Mouse (Mus musculus) erythroblast, embryonic 14.5 days (primary cell): Measurements from ENCODE around the gene Txnrd1. TPM values are rescaled to one million over a fixed set of nuclear protein-coding genes. Genes with fewer than 3 reads are reported as not detected.

ENCODE experiments used
- H3K27me3 ChIP-seq: 2 replicates; pipeline ENCODE4 v1.6.1; 2012; ENCODE audit warnings: inconsistent platforms; ENCODE audit not compliant: control insufficient read depth
- H3K36me3 ChIP-seq: 2 replicates; pipeline ENCODE4 v1.6.1; 2012; ENCODE audit warnings: mild to moderate bottlenecking, inconsistent platforms; ENCODE audit not compliant: control insufficient read depth
- H3K4me1 ChIP-seq: 2 replicates; pipeline ENCODE4 v1.6.1; 2012; ENCODE audit warnings: inconsistent platforms; ENCODE audit not compliant: control insufficient read depth
- H3K4me3 ChIP-seq: replicated peaks from 2 replicates; pipeline ENCODE3; 2012; ENCODE audit warnings: moderate library complexity, mild to moderate bottlenecking, inconsistent platforms
- H3K9me3 ChIP-seq: 2 replicates; pipeline ENCODE4 v1.6.1; 2012; ENCODE audit warnings: low read length, inconsistent platforms, mixed read lengths; ENCODE audit not compliant: control insufficient read depth
- GATA1 ChIP-seq: IDR thresholded peaks from 2 replicates; pipeline ENCODE4 v1.6.1; 2012; ENCODE audit warnings: low read length, inconsistent platforms, mixed read lengths
- TAL1 ChIP-seq: IDR thresholded peaks from 3 replicates; pipeline ENCODE4 v1.6.1; 2012; ENCODE audit warnings: low read length, inconsistent platforms, mixed read lengths
- polyA plus RNA-seq: library from polyadenylated mRNA; stranded (reverse); fragments of >175 nt; gene quantifications from 2 replicates; pipeline ENCODE4 v1.2.3, GENCODE M21; 2012

The Txnrd1 gene
- polyA plus RNA-seq, 1 experiment, result 7.5 TPM

DNA sequence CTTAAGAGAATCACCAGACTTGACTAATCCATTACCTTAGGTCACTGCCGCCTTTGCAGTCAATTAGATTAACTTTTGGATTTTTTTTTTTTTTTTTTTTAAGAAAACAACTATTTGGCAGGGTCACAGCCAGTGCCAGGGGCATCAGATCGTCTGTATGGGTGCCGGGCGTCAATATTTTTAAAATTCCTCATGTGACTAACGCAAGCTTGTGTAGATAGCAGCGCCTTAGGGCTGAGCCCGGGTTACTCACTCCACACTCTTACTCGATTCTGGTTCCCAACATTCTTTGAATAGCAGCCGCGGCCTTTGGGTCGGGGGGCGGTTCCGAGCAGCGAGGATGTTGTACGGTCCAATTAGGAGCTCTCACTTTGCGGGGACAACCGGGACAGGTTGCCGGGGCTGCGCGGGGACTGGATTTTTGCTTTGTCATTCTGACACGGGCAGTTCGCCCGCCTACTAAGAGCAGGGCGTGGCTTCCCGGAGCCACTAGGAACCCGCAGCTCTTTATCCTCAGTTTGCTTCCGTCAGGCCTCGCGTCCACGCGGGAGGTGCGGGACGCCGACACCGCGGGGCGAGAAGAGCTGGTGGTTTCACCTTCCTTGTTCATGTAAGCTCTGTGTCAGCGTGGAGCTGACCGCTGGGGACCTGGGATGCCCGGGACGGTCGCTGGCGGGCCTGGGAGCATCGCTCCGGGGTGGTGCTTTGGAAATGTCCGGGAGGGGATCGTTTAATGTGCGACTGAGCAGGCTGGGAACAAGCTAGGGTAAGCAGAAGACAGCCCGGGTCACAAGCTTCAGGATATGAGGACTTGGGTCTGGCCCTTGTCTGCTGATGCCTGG lies 25.2 kb downstream of the Txnrd1 start:
- no peaks in the 10 kb centered on the region for H3K27me3 ChIP-seq
- H3K9me3 ChIP-seq, result no peaks in the 10 kb centered on the region
- TF ChIP-seq TAL1 (no peak), GATA1 (no peak)
- H3K36me3 ChIP-seq, result peaks cover 26% of the 10 kb centered on the region
- H3K4me1 ChIP-seq, result peaks cover 61% of the 10 kb centered on the region
- peak overlapping the region; percentile 77 for H3K4me3 ChIP-seq

DNA sequence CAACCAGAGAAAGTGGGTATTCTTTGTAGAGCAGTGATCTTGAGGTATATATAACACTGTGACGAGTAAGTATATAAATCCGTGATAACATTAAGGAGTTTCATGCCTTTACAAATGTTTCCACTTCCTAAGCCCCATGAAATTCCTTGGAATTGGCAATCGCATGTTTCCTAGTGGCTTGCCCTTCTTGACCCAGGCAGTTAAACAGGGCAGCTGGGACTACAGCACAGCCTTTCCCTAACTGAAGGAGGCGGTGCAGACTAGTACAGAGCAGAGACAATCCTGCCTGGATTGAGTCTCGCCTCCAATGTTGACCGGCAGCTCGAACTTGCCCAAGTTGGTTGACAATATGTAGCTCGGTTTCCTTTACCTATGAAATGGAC lies 25.8 kb downstream of the Txnrd1 start:
- Histone ChIP-seq H3K36me3 (peaks cover 32% of the 10 kb centered on the region), H3K4me3 (peak overlapping the region; percentile 77), H3K27me3 (no peaks in the 10 kb centered on the region), H3K4me1 (peaks cover 64% of the 10 kb centered on the region), H3K9me3 (no peaks in the 10 kb centered on the region)
- TF ChIP-seq GATA1 (no peak), TAL1 (no peak)

- peak overlapping the region; percentile 77 for H3K4me3 ChIP-seq
- H3K36me3 ChIP-seq, result peaks cover 38% of the 10 kb centered on the region
- no peaks in the 10 kb centered on the region for H3K9me3 ChIP-seq
- peaks cover 67% of the 10 kb centered on the region for H3K4me1 ChIP-seq
- TF ChIP-seq GATA1, result no peak
- TF ChIP-seq TAL1, result no peak
- H3K27me3 ChIP-seq, result no peaks in the 10 kb centered on the region
These were observed 26.6 kb downstream of the Txnrd1 start for GRCm38 (mm10) chr10:82860181-82860928.

- peaks cover 43% of the 10 kb centered on the region for H3K36me3 ChIP-seq
- no peaks in the 10 kb centered on the region for H3K27me3 ChIP-seq
- TF ChIP-seq TAL1, result no peak
- TF ChIP-seq GATA1, result no peak
- H3K4me3 ChIP-seq, result peak overlapping the region; percentile 77
- H3K9me3 ChIP-seq, result no peaks in the 10 kb centered on the region
- H3K4me1 ChIP-seq, result peaks cover 67% of the 10 kb centered on the region
These were observed 27.2 kb downstream of the Txnrd1 start for GRCm38 (mm10) chr10:82860929-82861315.

GRCm38 (mm10) chr10:82863106-82863680 lies 29.4 kb downstream of the Txnrd1 start:
- Histone ChIP-seq H3K4me3 (no peak overlapping the region), H3K9me3 (no peaks in the 10 kb centered on the region), H3K27me3 (no peaks in the 10 kb centered on the region), H3K4me1 (peaks cover 57% of the 10 kb centered on the region), H3K36me3 (peaks cover 65% of the 10 kb centered on the region)
- TF ChIP-seq GATA1, result no peak
- TF ChIP-seq TAL1, result no peak

- Histone ChIP-seq H3K4me1 (peaks cover 53% of the 10 kb centered on the region), H3K4me3 (no peak overlapping the region), H3K9me3 (no peaks in the 10 kb centered on the region), H3K36me3 (peaks cover 71% of the 10 kb centered on the region), H3K27me3 (no peaks in the 10 kb centered on the region)
- no peak for TF ChIP-seq GATA1
- no peak for TF ChIP-seq TAL1
These were observed 30.1 kb downstream of the Txnrd1 start for GRCm38 (mm10) chr10:82863827-82864226.

DNA sequence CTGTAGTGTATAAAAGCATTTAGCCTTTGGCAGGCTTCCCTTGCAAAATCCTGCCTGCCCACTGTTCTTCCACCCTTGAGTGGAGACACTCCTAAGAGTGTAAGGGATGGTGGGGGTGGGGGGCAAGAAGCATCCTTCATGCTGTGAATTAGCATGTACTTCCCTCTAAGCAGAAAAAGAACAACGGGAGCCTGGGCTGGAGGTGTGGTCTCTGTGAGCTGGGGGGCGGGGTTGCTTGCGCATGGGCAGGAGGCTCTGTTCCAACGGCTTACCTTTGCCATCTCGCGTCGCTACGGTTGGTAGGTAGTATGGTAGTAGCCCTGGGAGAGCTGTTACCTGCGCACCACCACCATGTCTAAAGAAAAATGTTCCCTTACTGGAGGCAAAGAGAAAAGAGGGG lies 32.6 kb downstream of the Txnrd1 start, which contains the start of gene Eid3:
Gene Eid3, plus strand, starts transcription at position 271 of the 400 bp plus-strand sequence.
- TF ChIP-seq GATA1 (no peak), TAL1 (no peak)
- Histone ChIP-seq H3K36me3 (peaks cover 91% of the 10 kb centered on the region), H3K4me1 (peaks cover 34% of the 10 kb centered on the region), H3K27me3 (no peaks in the 10 kb centered on the region), H3K4me3 (no peak within 1 kb of the TSS), H3K9me3 (no peaks in the 10 kb centered on the region)

GRCm38 (mm10) chr10:82866832-82867231 lies 33.1 kb downstream of the Txnrd1 start:
- Histone ChIP-seq H3K4me3 (no peak overlapping the region), H3K4me1 (peaks cover 30% of the 10 kb centered on the region), H3K9me3 (no peaks in the 10 kb centered on the region), H3K27me3 (no peaks in the 10 kb centered on the region), H3K36me3 (peaks cover 89% of the 10 kb centered on the region)
- TF ChIP-seq TAL1 (no peak), GATA1 (no peak)

- Histone ChIP-seq H3K4me3 (no peak overlapping the region), H3K36me3 (peaks cover 89% of the 10 kb centered on the region), H3K4me1 (peaks cover 26% of the 10 kb centered on the region), H3K9me3 (no peaks in the 10 kb centered on the region), H3K27me3 (no peaks in the 10 kb centered on the region)
- TF ChIP-seq TAL1 (no peak), GATA1 (peak; percentile 14; the same call in 1 of the 2 replicates)
These were observed 34.8 kb downstream of the Txnrd1 start for GRCm38 (mm10) chr10:82868418-82869086.
